Mouse (Mus musculus) kidney, postnatal 36 days (tissue): ENCODE data around the gene Olfr824.
"Not testable (repeated sequence)": the region's sequence is repeated elsewhere in the genome, so short reads cannot be mapped to it uniquely, and the experiment has no call there.

Experiments used
- DNase-seq, 2 experiments: peaks; one replicate each; pipeline ENCODE4 v3.0.0; 2021 to 2022; ENCODE audit warnings: mixed read lengths in 2 of 2

Gene Olfr824

GRCm38 (mm10) chr10:130129900-130130299 is at the start of gene Olfr824:
Olfr824 (minus strand) TSS chr10:130130000.
- DNase-seq = not testable (repeated sequence)

- no peak for DNase-seq
Observed at GRCm38 (mm10) chr10:130166666-130167065, 36.9 kb upstream of the Olfr824 start, which contains the start of gene Olfr825. Olfr825 (minus strand) TSS chr10:130166766.

- DNase-seq = no peak
Observed at GRCm38 (mm10) chr10:130165196-130165595, 35.4 kb upstream of the Olfr824 start.

GRCm38 (mm10) chr10:130144121-130144520 is 14.3 kb upstream of the Olfr824 start:
- no peak for DNase-seq

- not testable (repeated sequence) for DNase-seq
Observed at GRCm38 (mm10) chr10:130142481-130142880, 12.7 kb upstream of the Olfr824 start.

- DNase-seq = no peak
Observed at GRCm38 (mm10) chr10:130134811-130135210, 5.0 kb upstream of the Olfr824 start.

GRCm38 (mm10) chr10:130116045-130116444 is 13.8 kb downstream of the Olfr824 start:
- DNase-seq = not testable (repeated sequence)

GRCm38 (mm10) chr10:130115283-130115682 is 14.5 kb downstream of the Olfr824 start, which contains the start of gene Olfr823:
Olfr823 (minus strand) TSS chr10:130115383.
- DNase-seq = not testable (repeated sequence)

- DNase-seq = peak in 1 of 2 experiments; percentile 10
Observed at GRCm38 (mm10) chr10:130096104-130096503, 33.7 kb downstream of the Olfr824 start.

- DNase-seq = peak; percentile 18 to 81
Observed at GRCm38 (mm10) chr10:130092838-130093440, 36.9 kb downstream of the Olfr824 start.
